Mouse (Mus musculus) megakaryocyte progenitor cell, adult 5-6 weeks (primary cell): ENCODE measurements at regions not wholly inside any gene's neighbourhood (a gene's known extent, or its start where the extent isn't known, plus 50 kb on each side); places are given as distances from the start of the nearest gene placed in this dataset.

Experiments
- ATAC-seq: replicated peaks from 2 replicates; pipeline ENCODE4 v1.8.0; 2016; ENCODE audit warnings: mild to moderate bottlenecking, moderate TSS enrichment, inconsistent platforms; ENCODE audit not compliant: poor library complexity

DNA sequence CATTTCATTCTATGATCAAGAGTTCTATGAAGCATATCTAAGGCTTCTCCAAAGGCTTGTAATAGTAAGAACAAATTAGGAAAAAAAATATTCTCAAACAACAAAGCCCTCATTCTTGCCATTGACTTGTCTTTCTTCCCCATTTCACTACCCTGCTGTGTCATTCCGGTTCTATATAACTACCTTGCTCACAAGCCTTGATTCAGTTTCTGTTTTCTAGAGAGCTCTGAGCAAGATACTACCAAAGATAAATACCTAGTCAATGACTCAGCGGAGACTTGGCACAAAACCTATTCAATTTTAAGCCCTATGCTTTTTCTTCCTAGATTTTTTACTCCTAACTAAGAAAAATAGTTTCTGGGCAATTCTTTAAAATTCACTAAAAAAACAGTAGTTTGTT is 58.2 kb downstream of the Ndufa4 start:
- ATAC-seq: peak; percentile 65
